Mouse (Mus musculus): ENCODE results near the gene Gm10188.

Gm10188 gene

GRCm38 (mm10) chr1:132194624-132195023, 34.9 kb downstream of the Gm10188 start:
- DNase-seq (ENCODE audit: low spot score): no peak

GRCm38 (mm10) chr1:132193806-132194205, 35.8 kb downstream of the Gm10188 start:
- DNase-seq (ENCODE audit: low spot score): no peak

- no peak for DNase-seq (ENCODE audit: low spot score)
These were observed 37.5 kb downstream of the Gm10188 start for GRCm38 (mm10) chr1:132191786-132192680.

GRCm38 (mm10) chr1:132191093-132191785, 38.3 kb downstream of the Gm10188 start, which contains the start of the genes Lemd1 and AC124108.1:
Gene Lemd1, plus strand, starts transcription at chr1:132191431.
Gene AC124108.1, plus strand, starts transcription at chr1:132191457.
- DNase-seq (ENCODE audit: low spot score): no peak

GRCm38 (mm10) chr1:132190621-132191092, 38.9 kb downstream of the Gm10188 start:
- DNase-seq (ENCODE audit: low spot score): no peak

GRCm38 (mm10) chr1:132190040-132190513, 39.5 kb downstream of the Gm10188 start:
- DNase-seq (ENCODE audit: low spot score): no peak

GRCm38 (mm10) chr1:132189231-132189630, 40.3 kb downstream of the Gm10188 start:
- no peak for DNase-seq (ENCODE audit: low spot score)

GRCm38 (mm10) chr1:132188442-132189066, 41.0 kb downstream of the Gm10188 start:
- no peak for DNase-seq (ENCODE audit: low spot score)

- no peak for DNase-seq (ENCODE audit: low spot score)
These were observed 43.3 kb downstream of the Gm10188 start for GRCm38 (mm10) chr1:132186303-132186702.
